Mouse (Mus musculus) bone marrow, adult 2 months (tissue): ENCODE data around the gene Snrnp48.

ENCODE experiments used
- CTCF ChIP-seq: fragments of 200-500 bp; IDR thresholded peaks from 2 replicates; pipeline ENCODE4 v1.5.1; 2011; ENCODE audit warnings: low read length, control low read depth; ENCODE audit not compliant: control insufficient read depth, insufficient read depth
- POLR2A ChIP-seq: fragments of 200-500 bp; IDR thresholded peaks from 2 replicates; pipeline ENCODE4 v1.6.1; 2011; ENCODE audit warnings: low read depth, mild to moderate bottlenecking, control low read depth, low read length, borderline replicate concordance; ENCODE audit not compliant: control insufficient read depth

- no peak for TF ChIP-seq POLR2A
- no peak for TF ChIP-seq CTCF
These were observed 3.3 kb upstream of the Snrnp48 start for GRCm38 (mm10) chr13:38201413-38201812.
